Mouse (Mus musculus) heart, postnatal 10 days (tissue): ENCODE data around the gene Chaf1a. TPM values are rescaled to one million over a fixed set of nuclear protein-coding genes. Genes with fewer than 3 reads are reported as not detected.

Experiments used
- DNase-seq, 2 experiments: peaks; one replicate each; pipeline ENCODE4 v3.0.0; 2021
- intact Hi-C: fragments of 180-260 bp; cut with DNase I; formaldehyde crosslinking; loops from one replicate; pipeline ENCODE4 v1.15.1; 2025
- total RNA-seq, 2 experiments: library from RNA; stranded (reverse); gene quantifications; 2 replicates each; pipeline ENCODE4 v1.2.3; 2021

The Chaf1a gene
- total RNA-seq, 2 experiments from 2014 or later, result 5.2 to 6.3 TPM

DNA sequence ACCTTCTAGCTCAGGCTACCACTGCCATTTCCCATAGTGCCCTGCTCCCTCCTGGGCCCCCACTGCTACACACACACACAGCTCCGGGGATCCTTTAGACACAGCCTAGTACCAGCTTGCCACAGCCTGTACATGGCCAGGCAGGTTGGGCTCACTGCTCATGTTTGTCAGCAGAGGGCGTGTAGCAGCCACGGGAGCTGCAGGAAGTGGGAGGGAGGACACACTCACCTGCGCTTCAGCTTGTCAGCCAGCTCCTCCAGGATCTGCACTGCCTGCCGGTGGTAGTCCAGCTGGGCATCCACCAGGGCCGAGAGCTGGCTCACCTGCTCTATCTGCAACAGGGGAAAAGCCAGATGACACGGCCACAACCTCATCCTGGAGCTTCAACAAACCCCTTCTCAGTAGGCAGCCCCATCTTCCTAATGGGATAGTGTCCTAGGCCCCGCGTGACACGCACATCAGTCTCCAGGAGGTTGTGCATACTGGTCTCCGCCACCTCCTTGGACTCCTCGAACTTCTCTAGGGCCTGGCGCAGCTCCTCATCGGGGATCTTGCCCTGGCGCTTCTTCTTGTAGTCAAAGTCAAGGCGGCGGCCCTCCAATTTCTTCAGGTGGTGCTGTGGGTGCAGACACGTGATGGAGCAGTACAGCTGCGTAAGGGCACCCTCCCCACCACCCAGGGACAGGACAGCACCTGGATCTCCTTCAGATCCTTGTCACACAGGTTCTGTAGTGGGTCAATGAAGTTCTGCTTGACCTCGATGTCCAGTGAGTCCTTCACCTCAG lies 21.7 kb upstream of the Chaf1a start:
- intact Hi-C loops, result no loop called here
- peak; percentile 57 to 65 for DNase-seq

DNA sequence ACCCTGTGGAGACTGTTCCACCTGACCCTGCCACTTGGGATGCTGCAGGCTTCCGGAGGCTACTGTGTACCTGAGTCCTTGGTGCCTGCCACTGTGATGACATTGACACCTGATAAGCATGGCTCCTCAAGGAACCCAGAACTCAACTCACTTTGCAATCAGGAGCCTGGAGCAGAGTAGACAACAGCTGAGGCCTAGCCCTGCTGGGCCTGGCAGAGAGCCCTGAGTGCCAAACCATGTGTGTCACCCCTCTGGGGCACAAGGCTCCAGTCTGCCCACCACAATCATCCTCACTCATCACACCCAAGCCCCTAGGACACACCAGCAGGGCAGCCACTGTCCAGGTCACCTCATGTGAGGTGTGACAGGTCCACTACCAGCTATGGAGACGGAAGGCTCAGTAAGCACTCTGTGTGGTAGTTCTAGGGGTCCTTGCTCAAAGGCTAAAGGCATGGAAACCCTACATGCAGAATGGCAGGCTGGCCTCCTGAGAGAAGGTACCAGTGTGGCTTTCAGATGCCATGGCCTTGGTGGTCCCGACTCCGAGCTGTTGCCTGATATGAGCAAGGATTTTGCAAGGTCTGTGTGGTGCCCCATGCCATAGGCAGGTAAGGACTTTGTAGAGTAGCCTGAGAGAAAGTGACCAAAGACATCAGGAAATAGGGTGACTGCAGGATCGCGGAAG lies 19.7 kb upstream of the Chaf1a start:
- DNase-seq, result no peak
- intact Hi-C loops, result no loop called here

DNA sequence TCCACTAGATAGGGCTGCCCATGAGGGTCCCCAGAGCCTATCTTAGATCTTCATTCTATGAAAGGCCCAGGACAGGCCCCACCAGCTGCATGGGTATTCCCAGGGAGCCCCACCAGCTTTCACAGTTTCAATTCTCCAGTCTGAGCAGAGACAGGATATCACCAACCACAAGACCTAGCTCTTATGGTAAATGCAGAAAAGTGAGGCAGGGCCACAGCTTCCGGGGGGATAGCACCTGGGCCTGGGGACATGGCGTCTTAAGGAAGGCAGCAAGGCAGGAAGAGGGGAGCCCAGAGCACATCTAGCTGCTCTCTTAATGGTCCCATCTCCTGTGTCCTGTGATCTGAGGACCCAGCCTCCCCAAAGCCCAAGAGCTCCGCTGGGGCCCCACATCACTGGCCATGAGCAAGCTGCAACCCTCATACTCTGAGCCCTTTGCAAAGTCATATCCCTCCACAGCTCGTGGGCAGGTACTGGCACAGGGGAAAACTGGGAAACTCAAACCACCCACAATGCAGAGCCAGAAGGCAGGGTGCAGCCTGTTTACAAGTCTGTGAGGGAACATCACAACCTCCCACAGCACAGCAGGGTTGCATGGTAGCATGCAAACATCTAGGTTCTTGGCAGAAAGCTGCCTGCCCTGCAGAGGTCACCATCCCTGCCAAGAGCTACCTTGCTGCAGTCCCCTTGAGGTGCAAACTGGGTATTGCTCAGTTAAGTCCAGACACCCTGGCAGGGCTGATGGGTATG lies 18.9 kb upstream of the Chaf1a start:
- no peak for DNase-seq
- intact Hi-C loops, result no loop called here

DNA sequence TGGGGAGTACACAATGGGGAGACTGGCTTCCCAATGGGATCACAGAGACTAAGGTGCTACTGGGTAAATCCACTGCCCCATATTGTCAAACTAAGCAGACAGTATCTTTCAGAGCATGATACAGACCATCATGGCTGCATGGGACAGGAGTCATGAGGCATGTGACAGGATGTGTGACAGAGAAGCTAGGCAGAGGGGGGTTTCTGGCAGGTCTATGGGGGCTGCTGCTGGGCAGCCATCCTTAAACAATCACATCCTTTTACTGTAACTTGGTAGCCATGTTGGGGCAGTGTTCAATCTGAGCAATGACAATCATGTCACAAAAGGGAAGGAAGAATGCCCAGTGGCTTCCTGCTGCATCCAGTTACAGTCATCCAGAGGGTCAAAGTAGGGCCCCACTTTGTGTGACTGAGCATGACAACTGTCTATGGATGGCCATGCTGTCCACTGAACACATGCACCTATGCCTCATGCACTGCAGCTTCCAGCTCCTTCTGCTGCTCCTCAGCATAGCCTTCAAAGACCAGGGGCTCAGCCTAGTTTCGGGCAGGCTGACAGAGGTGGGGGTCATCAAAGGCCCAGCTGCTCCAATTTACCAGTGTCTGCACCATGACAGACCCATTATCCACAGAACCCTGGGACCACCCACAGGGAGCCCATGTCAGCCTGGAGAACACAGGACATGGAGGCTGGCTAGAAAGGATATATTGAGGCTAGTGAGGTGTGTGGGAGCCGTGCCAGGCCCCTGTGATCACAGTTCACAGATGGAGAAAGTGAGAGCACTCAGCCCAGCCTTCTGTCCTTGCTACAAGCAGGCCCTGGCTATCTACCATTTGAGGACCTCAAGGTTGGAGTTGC lies 17.9 kb upstream of the Chaf1a start:
- no peak for DNase-seq
- intact Hi-C loops, result no loop called here

DNA sequence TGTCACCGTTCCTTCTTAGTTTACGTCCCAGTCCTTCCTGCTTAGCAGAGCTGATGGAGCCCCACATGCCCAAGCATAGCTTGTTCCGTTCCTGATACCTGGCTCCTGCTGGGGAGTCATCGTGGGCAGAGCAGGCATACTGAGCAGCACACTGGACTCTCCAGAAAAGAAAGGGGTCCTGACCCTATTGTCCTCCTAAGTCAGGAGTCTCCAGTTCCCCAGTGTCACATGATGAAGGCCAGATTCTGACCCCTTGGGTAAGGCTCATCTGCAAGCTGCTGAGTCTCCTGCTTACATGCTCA lies 17.3 kb upstream of the Chaf1a start:
- intact Hi-C loops, result no loop called here
- no peak for DNase-seq

DNA sequence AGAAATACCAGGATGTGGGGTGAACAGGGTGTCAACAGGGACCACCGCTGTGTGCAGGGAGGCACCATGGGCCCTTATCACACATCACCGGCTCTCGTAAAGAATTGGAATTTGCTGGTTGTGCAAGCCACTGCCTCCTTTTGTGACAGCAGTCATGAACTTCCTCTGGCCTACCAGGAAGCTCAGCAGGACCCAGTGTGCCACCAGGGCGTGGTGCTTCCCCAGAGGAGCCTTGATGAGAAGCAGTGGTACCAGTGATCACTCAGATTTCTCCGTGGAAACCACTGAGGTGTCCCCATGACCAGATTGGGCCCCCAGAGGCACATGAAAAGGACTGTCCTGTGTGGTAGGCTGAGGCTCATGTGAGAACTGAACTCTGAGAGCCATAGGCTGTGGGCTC lies 16.9 kb upstream of the Chaf1a start:
- intact Hi-C loops, result no loop called here
- no peak for DNase-seq

DNA sequence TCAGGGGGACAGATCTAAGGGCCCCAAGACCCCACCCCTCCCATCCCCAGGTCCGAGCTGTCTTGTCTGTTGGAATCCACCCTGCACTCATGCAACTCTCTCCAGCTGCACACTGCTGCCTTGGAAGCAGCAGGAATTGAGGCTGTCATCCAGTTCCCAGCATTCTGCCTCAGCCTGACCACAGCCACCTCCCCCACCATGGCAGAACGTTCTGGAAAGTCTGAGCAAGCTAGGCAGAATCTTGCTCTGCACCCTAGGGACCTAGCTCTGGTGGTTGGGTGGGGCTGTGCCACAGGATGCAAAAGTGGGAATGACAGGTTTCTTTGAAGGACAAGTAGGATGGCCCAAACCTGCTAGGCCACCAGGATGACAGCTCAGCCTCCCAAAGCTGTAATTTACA lies 15.8 kb upstream of the Chaf1a start:
- intact Hi-C loops, result no loop called here
- DNase-seq, result no peak

DNA sequence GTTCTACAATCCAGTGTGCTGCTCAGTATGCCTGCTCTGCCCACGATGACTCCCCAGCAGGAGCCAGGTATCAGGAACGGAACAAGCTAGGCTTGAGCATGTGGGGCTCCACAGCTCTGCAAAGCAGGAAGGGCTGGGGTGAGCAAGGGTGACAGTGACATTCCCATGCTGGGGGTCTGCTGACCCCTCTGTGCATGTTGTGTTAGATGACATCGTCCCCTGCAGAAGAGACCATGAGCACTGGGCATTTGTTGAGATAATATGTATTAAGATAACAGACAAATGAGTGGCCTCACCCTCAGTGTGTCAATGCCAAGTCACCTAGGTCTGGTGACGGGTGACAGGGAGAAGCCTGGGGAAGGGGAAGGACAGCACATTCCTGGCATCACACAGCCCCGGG lies 15.3 kb upstream of the Chaf1a start:
- no peak for DNase-seq

DNA sequence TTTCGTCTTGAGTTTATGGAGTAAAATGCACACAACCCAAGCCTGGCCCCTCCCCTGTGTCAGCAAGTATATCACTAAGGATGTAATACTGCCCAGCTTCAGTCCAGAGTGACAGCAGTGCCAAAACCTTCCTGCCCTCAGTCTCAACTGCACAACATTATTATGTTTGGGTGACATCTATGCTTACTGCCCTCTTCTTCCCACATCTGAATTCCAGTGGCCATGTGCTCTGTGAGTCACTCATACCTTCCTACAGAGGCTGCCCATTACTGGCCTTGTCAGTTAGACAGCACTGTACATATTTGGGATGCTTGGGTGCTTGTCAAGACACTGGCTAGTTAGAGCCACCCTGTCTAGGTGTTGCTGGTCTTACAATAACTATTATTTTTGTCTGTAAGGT lies 13.9 kb upstream of the Chaf1a start:
- DNase-seq, result no peak
- intact Hi-C loops, result no loop called here

More for the DNA sequence above, 15.3 kb upstream of the Chaf1a start:
- intact Hi-C loops, result no loop called here

DNA sequence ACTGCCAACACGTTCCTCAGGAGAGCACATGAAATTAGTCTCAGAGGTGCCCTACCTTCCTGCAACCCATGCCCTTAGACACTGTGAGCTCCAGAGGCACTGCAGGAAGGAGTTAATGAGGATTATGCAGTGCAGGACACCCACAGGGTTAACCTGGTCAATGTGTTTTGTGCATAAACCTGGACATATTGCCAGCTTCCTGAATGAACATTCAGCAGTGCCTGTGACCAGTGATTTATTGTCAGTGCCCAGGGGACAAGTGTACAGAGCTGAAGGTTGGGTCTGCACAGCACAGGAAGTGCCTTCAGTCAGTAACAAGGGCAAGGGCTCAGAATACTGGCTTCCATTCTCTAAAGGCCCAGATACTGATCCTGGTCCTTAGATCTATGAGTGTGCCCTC lies 13.4 kb upstream of the Chaf1a start:
- intact Hi-C loops, result no loop called here
- DNase-seq, result no peak

DNA sequence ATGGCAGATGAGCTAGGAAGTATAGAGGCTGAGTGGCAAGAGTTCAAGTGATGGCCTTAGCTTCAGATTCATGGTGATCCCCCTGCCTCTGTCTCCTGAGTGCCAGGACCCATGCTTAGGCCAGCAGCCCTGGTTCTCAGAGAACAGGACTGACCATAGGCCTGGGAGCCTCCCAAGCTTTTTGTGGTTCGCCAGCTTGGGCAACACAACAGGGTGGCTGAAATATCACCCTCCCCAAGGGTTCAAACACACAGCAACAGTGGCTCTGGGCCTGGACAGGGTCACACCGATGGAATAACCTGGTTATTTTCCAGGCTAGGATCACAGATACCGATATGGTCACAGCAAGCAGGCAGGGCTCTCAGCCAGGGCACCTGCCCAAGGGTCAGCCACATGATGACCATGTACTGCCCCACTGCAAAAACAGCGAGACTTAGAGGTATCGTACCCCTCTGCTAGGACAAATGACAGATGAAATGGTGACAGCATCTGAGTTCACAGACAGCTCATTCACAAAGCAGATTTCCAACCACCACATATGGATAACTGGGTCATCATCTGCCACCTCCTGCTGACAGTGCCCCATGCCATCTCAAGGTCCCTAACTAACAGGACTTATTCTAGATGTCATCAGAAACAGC lies 12.3 kb upstream of the Chaf1a start:
- no peak for DNase-seq
- intact Hi-C loops, result no loop called here

DNA sequence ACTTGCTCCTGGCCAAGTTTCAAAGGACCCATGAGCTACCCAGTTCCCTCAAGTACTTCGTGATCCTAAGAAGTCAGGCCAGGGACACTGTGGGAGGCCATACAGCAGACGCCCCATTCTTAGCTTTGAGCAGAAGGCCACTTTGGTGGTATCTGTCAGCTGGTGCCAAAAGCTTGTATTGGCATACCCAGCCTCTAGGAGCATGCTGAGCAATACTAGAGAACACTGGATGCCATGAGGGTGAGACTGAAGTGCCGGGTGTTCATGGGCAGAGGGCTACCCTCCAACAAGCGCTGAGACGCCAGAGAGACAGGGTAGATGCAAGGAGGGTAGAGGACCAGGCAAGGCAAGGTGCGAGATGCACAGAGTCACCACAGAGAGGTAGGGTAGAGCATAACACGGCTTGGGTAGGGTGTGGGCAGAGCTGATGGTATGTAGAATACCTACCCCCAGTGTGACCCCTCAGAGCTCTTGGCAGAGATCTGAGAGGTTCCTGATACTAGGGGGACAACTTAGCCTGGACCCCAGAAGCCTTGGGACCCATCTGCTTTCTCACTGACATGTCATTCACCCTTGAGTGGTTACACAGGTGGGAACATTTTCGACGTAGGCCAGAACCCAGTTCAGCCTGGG lies 9.9 kb upstream of the Chaf1a start:
- DNase-seq, result no peak
- intact Hi-C loops, result no loop called here

DNA sequence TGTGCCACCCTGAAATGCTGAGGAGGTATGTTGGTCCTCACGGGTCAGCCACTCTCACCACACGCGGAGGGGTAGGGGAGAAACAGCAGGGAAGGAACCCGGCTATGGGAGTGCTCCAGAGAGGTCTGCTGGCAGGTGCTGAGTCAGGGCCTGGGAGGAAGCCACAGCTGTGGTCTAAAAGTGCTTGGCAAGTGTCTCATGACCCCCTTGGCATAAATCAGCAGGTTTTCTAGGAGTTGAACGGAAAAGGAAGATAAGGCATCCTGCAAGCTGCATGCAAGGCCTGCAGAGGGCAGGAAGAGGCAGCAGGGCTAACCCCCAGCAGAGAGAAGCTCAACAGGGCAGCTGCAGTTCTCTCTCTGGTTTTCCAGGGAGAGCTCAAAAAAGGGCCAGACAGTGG lies 9.3 kb upstream of the Chaf1a start:
- intact Hi-C loops, result no loop called here
- DNase-seq, result peak in 1 of 2 experiments; percentile 54

DNA sequence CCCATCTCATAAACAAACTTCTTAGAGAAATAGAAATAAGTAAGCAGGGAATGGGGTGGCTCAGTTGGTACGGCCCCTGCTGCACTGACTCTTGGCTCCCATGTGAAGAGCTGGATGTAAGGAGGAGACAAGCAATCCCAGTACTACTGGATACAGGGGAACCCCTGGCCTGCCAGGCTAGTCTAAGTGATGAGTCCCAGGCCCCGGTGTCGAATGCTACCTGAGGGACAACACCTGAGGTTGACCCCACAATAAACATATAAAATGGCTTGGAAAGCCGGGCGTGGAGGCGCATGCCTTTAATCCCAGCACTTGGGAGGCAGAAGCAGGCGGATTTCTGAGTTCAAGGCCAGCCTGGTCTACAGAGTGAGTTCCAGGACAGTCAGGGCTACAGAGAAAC lies 8.8 kb upstream of the Chaf1a start:
- intact Hi-C loops, result no loop called here
- no peak for DNase-seq

DNA sequence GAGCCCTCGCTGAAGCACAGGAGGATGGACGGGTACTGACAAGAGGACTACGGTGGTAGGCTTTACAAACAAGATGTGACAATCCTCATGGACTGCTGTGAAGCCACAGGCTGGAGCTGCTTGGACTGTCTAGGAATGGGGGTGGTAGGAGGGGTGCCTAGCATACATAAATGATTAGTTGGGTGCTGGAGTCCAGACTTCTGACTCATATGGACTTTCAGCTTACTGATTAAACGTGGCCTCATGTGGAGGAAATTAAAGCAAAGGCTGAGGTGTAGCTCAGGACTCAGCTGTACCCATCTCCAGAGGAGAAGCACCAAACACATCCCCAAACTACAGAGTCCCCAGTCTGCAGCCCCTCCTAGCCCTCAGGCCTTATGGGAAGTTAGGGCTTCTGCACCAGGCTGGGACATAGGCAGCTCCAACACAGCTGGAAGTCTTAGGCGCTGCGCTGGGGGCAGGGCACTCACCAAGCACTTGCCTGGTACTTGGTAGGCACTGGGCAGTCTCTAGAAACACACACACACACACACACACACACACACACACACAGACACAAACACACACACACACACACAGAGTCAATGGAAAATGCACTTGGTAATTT lies 8.0 kb upstream of the Chaf1a start:
- intact Hi-C loops, result no loop called here
- DNase-seq, result no peak

DNA sequence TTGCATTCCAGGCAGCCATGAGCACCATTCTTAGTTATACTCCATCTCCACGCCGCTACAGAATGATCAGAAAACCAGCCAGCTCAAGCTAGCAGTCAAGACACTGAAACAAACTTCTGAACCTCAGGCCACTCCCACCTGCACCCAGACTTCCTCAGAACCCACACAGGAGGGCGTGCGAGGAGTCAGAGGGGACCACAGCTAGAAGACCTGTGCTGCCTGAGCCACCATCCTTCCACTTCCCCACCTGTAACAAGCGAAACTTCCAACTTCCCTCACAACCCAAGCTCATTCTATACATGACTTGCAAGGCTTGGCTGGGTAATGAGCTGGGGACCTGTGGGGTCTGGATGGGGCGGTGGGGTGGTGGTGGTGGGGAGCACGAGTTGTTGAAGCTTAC lies 7.4 kb upstream of the Chaf1a start:
- no peak for DNase-seq
- intact Hi-C loops, result no loop called here

DNA sequence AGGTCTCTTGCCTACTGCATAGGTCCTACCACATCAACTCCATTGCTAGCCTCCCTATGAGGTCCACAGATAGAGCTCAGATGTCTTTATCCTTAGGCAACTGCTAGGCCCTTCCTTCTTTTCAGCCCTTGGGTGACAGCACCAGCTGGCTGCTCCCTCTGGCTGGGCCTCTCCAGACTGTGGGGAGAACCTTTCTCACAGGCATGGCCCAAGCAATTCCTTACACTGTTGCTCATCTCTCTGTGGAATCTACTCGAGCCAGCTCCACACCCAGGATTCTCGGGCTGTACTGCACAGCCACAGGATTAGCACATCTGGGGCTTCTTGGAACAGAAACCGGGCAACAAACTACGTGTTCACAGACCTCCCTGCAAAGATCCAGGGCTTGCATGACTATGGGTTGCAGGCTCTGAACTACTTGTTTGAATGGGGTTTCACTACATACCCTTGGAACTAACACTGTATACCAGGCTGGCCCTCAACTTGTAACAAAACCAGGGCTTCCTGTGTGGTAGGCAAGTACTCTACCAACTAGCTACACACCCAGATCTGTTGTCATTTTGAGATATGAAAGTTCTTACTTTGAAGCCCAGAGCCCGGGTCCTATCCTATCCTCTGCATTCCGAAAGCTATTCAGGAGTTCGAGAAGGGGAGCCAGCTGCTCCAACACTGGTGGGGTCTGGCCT lies 6.1 kb upstream of the Chaf1a start:
- intact Hi-C loops, result no loop called here
- peak in 1 of 2 experiments; percentile 59 for DNase-seq

DNA sequence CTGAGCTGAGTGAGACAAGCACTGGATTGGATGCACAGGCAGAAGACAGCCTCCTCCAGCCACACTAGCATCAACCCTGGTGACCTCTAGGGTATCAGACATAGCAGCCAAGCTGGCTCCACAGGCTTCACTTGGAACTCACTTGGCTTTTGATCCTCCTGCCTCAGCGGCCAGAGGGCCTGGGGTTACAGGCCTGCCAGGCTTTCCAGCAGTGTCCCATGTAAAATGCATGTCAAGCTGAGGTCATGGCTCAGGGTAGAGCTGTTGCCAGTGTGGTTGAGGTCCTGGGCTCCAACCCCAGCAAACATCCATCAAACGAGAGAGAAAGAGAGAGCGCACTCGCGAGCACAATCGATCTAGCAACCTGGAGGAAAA lies 5.5 kb upstream of the Chaf1a start:
- no peak for DNase-seq
- intact Hi-C loops, result no loop called here

DNA sequence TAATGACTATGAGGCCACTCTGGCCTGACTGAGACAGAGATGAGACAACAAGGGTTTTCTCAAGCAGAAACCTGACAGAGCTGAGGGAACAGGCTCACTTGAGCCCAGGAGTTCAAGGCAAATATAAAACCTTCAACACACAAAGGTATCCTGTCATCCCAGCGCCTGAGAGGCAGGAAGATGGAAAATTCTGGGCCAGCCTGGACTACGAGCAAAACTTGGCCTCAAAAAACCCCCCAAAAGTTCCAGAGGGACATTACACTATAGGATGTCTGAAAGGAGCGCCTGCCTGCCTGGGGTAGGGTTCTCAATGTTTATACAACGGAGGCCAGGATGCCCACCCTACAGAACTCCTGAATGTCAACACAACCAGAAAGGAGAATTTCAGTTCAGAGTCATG lies 5.0 kb upstream of the Chaf1a start:
- DNase-seq, result no peak
- intact Hi-C loops, result no loop called here
